In genomic region chr19:16029253-16029771, GRCm38 (mm10) we compare ENCODE assay signal across 8 mouse cellular contexts. TPM values are rescaled to one million over a fixed set of nuclear protein-coding genes. Genes with fewer than 3 reads are reported as not detected.
DNase-seq lines count a peak whose midpoint lies in the region; ATAC-seq and TF ChIP-seq lines count a peak whose summit lies in the region.
"Not testable (repeated sequence)": the region's sequence is repeated elsewhere in the genome, so short reads cannot be mapped to it uniquely, and the experiment has no call there.

No protein-coding gene starts in this region.

- H3K9me3 ChIP-seq in heart, embryonic 12.5 days (replicated peaks); limb, embryonic 11.5 days (ENCODE audit: control insufficient read depth, low read length): not testable (repeated sequence)

- H3K27ac ChIP-seq in bone marrow macrophage, adult 2 months (ENCODE audit: insufficient read depth, low read depth, low read length), result peak overlapping the region; percentile 95
- H3K27ac ChIP-seq in embryonic fibroblast, embryonic 13.5 days (ENCODE audit: insufficient read depth, low read length); heart, embryonic 12.5 days (ENCODE audit: poor library complexity, severe bottlenecking); kidney, adult 2 months (ENCODE audit: insufficient read depth, low read depth, low read length); limb, embryonic 11.5 days (replicated peaks; ENCODE audit: low read depth, low read length): not testable (repeated sequence)

- H3K36me3 ChIP-seq in C2C12 (ENCODE audit: control insufficient read depth, insufficient read depth); heart, embryonic 12.5 days; kidney, adult 2 months (ENCODE audit: control insufficient read depth, insufficient read depth, low read length); limb, embryonic 11.5 days (ENCODE audit: control insufficient read depth, insufficient read depth, low read length): not testable (repeated sequence)

- peak overlapping the region; percentile 61 for H3K4me2 ChIP-seq in heart, embryonic 12.5 days
- peak overlapping the region; percentile 24; the same call in 1 of the 2 replicates for H3K4me2 ChIP-seq in limb, embryonic 11.5 days (ENCODE audit: low read depth, severe bottlenecking)

- 0 out of 2 replicates have a peak overlapping the region, but pooled peaks have one; percentile 50 for H3K9ac ChIP-seq in heart, embryonic 12.5 days
- not testable (repeated sequence) for H3K9ac ChIP-seq in limb, embryonic 11.5 days (ENCODE audit: low read length)

- peak overlapping the region; percentile 36 for H3K4me3 ChIP-seq in C2C12 (ENCODE audit: insufficient read depth, poor library complexity, severe bottlenecking)
- peak overlapping the region; percentile 56 for H3K4me3 ChIP-seq in bone marrow macrophage, adult 2 months (ENCODE audit: insufficient read depth, low read length)
- H3K4me3 ChIP-seq in embryonic fibroblast, embryonic 13.5 days (ENCODE audit: insufficient read depth, low read length), result peak overlapping the region; percentile 51
- H3K4me3 ChIP-seq in heart, embryonic 12.5 days, result peak overlapping the region; percentile 42
- H3K4me3 ChIP-seq in kidney, adult 2 months (ENCODE audit: insufficient read depth, low read depth, low read length), result peak overlapping the region; percentile 43
- H3K4me3 ChIP-seq in limb, embryonic 11.5 days (ENCODE audit: low read depth, low read length), result not testable (repeated sequence)

- peak overlapping the region; percentile 9 for H3ac ChIP-seq in C2C12 (ENCODE audit: control insufficient read depth, insufficient read length, low read depth)

- peaks cover 23% of the 10 kb centered on the region for H3K4me1 ChIP-seq in bone marrow macrophage, adult 2 months (ENCODE audit: control insufficient read depth, insufficient read depth, low read length)
- not testable (repeated sequence) for H3K4me1 ChIP-seq in embryonic fibroblast, embryonic 13.5 days (ENCODE audit: control insufficient read depth, insufficient read depth, low read length); heart, embryonic 12.5 days (replicated peaks); kidney, adult 2 months (ENCODE audit: control insufficient read depth, insufficient read depth, low read length); limb, embryonic 11.5 days (ENCODE audit: control insufficient read depth, insufficient read depth, low read length)

- not testable (repeated sequence) for H3K27me3 ChIP-seq in C2C12 (ENCODE audit: control insufficient read depth, insufficient read depth, insufficient read length); heart, embryonic 12.5 days (replicated peaks); kidney, adult 2 months (replicated peaks; ENCODE audit: control insufficient read depth, insufficient read depth, low read length); limb, embryonic 11.5 days (ENCODE audit: control insufficient read depth, insufficient read depth, low read length)

- 29% methylated on average over 7 of the region's 9 CpGs for WGBS in heart, embryonic 12.5 days
- 9% methylated on average over 7 of the region's 9 CpGs for WGBS in kidney, adult 2 months
- 36% methylated on average over 7 of the region's 9 CpGs for WGBS in limb, embryonic 11.5 days

- not testable (repeated sequence) for TF ChIP-seq POLR2A in bone marrow macrophage, adult 2 months (IDR thresholded peaks at IDR 0.05; ENCODE audit: borderline replicate concordance, low read depth, low read length); embryonic fibroblast, embryonic 13.5 days (IDR thresholded peaks at IDR 0.05; ENCODE audit: low read depth, low read length); kidney, adult 2 months (IDR thresholded peaks at IDR 0.05; ENCODE audit: low read depth, low read length)

- not testable (repeated sequence) for TF ChIP-seq CTCF in C2C12 (IDR thresholded peaks at IDR 0.05; ENCODE audit: control insufficient read depth, insufficient read depth, insufficient read length); bone marrow macrophage, adult 2 months (IDR thresholded peaks at IDR 0.05; ENCODE audit: low read depth, low read length)
- TF ChIP-seq CTCF in embryonic fibroblast, embryonic 13.5 days (IDR thresholded peaks at IDR 0.05; ENCODE audit: borderline replicate concordance, insufficient read depth, low read length), result peak; percentile 5; the same call in 1 of the 2 replicates
- TF ChIP-seq CTCF in kidney, adult 2 months (conservative IDR thresholded peaks at IDR 0.05; ENCODE audit: insufficient read depth, insufficient read length, low read depth, low read length), result peak; percentile 34

- H3K79me2 ChIP-seq in C2C12 (ENCODE audit: control insufficient read depth, insufficient read depth), result not testable (repeated sequence)

- peak; percentile 68 for DNase-seq in kidney, adult 2 months
- peak; percentile 54 for DNase-seq in limb, embryonic 11.5 days (ENCODE audit: low spot score)
- DNase-seq in mesoderm, embryonic 11.5 days (ENCODE audit: low read depth, low spot score), result peak; percentile 38
- DNase-seq in spleen, adult 12 weeks (ENCODE audit: low spot score), result peak; percentile 27

- H3K79me3 ChIP-seq in C2C12 (ENCODE audit: low read depth), result not testable (repeated sequence)

- ATAC-seq in heart, embryonic 12.5 days (ENCODE audit: insufficient number of reproducible peaks, low FRiP score); limb, embryonic 11.5 days (ENCODE audit: insufficient number of reproducible peaks, low FRiP score, low TSS enrichment, low read depth): not testable (repeated sequence)

RNA-seq across cellular contexts. Expression of gene Cep78, which starts 44.5 kb away (rescaled TPM):
- 7.5 TPM for polyA plus RNA-seq in C2C12 (2012; fragmentation: generic; extraction: Trizol)
- polyA plus RNA-seq in bone marrow macrophage, adult 2 months (2012; ENCODE audit: insufficient read depth, insufficient read length, missing spikeins), result 9.2 and 11.2 TPM in 2 replicates
- polyA plus RNA-seq in embryonic fibroblast, embryonic 13.5 days (2011; ENCODE audit: insufficient read length, low read depth, missing spikeins), result 9.0 and 12.3 TPM in 2 replicates
- polyA plus RNA-seq in heart, embryonic 12.5 days (2016; fragmentation: Nextera tagmentation; extraction: Ambion mirVana), result 16.1 and 16.7 TPM in 2 replicates
- polyA plus RNA-seq in kidney, adult 2 months (2012; rRNA removed), result 1.5 and 1.6 TPM in 2 replicates
- 55.8 and 57.3 TPM in 2 replicates for polyA plus RNA-seq in limb, embryonic 11.5 days (2014; fragmentation: Nextera tagmentation; extraction: Ambion mirVana)
